15 mouse cellular contexts compared by ENCODE assay signal in genomic region chr6:142616659-142617058, GRCm38 (mm10). TPM values are rescaled to one million over a fixed set of nuclear protein-coding genes. Genes with fewer than 3 reads are reported as not detected.
DNase-seq lines count a peak whose midpoint lies in the region; ATAC-seq lines count a peak whose summit lies in the region.
"Had no signal": no experiment of that assay in that cellular context is flagged by ENCODE, and none has a peak within 500 bp of the region (broad histone marks: within the 10 kb centered on the region; RNA-seq: fewer than 3 reads in every experiment).

No protein-coding gene starts in this region.

- no peaks in the 10 kb centered on the region for H3K27me3 ChIP-seq in heart, embryonic 16.5 days (ENCODE audit: control insufficient read depth, insufficient read depth, low read length)
- H3K27me3 ChIP-seq in liver, embryonic 11.5 days (replicated peaks; ENCODE audit: control insufficient read depth, insufficient read depth, low read length) = no peaks in the 10 kb centered on the region
- H3K27me3 ChIP-seq: liver, embryonic 13.5 days; neural tube, embryonic 12.5 days had no signal

- no peak overlapping the region for H3K4me2 ChIP-seq in heart, embryonic 16.5 days (ENCODE audit: low read depth, low read length)
- H3K4me2 ChIP-seq in liver, embryonic 11.5 days = no peak overlapping the region
- H3K4me2 ChIP-seq: liver, embryonic 13.5 days; neural tube, embryonic 12.5 days had no signal

- 45% methylated on average over 3 of the region's 3 CpGs for WGBS in heart, embryonic 16.5 days
- WGBS in liver, embryonic 11.5 days = 48% methylated on average over 3 of the region's 3 CpGs

- peak overlapping the region; percentile 20; the same call in 1 of the 2 replicates for H3K27ac ChIP-seq in heart, embryonic 16.5 days (ENCODE audit: low read length)
- no peak overlapping the region for H3K27ac ChIP-seq in liver, embryonic 11.5 days (ENCODE audit: low read depth, low read length)
- H3K27ac ChIP-seq: liver, embryonic 13.5 days; midbrain, embryonic 10.5 days; neural tube, embryonic 12.5 days had no signal

- ATAC-seq in heart, embryonic 16.5 days (replicated peaks; ENCODE audit: extremely low read depth, insufficient read depth, low FRiP score) = no peak; the same call in 1 of the 2 replicates
- ATAC-seq in liver, embryonic 11.5 days (replicated peaks; ENCODE audit: low FRiP score) = no peak
- no peak for ATAC-seq in monocyte, adult 5-6 weeks (replicated peaks; ENCODE audit: insufficient number of reproducible peaks, low FRiP score, low TSS enrichment, poor library complexity, severe bottlenecking)
- ATAC-seq: inflammation-experienced regulatory T-cells, adult 6 months had no signal

- H3K36me3 ChIP-seq in heart, embryonic 16.5 days (ENCODE audit: control insufficient read depth, insufficient read depth) = peaks cover 10% of the 10 kb centered on the region
- no peaks in the 10 kb centered on the region for H3K36me3 ChIP-seq in liver, embryonic 11.5 days (ENCODE audit: control insufficient read depth, insufficient read depth, low read length)
- H3K36me3 ChIP-seq: liver, embryonic 13.5 days; midbrain, embryonic 10.5 days; neural tube, embryonic 12.5 days had no signal

- H3K4me1 ChIP-seq in heart, embryonic 16.5 days (ENCODE audit: control insufficient read depth, insufficient read depth, low read length) = no peaks in the 10 kb centered on the region
- H3K4me1 ChIP-seq in liver, embryonic 11.5 days (replicated peaks; ENCODE audit: control insufficient read depth, insufficient read depth, low read length) = no peaks in the 10 kb centered on the region
- H3K4me1 ChIP-seq: liver, embryonic 13.5 days; midbrain, embryonic 10.5 days; neural tube, embryonic 12.5 days had no signal

- peak; percentile 17 for DNase-seq in gastrocnemius, postnatal 14 days
- no peak for DNase-seq in gastrocnemius, adult 8-10 months (ENCODE audit: low spot score in 2 of 2)
- peak; percentile 28 for DNase-seq in adipocyte (ENCODE audit: low spot score)
- DNase-seq in lung, postnatal 14 days = peak; percentile 48
- no peak for DNase-seq in cerebellum, postnatal 25 days
- no peak for DNase-seq in liver, embryonic 11.5 days (ENCODE audit: low spot score)
- DNase-seq: adrenal gland, postnatal 36 days; cerebellum, adult 18-20 months; liver, embryonic 13.5 days had no signal

- H3K9ac ChIP-seq in heart, embryonic 16.5 days (ENCODE audit: low read length) = no peak overlapping the region
- no peak overlapping the region for H3K9ac ChIP-seq in liver, embryonic 11.5 days (ENCODE audit: low read depth, low read length)
- H3K9ac ChIP-seq: liver, embryonic 13.5 days; neural tube, embryonic 12.5 days had no signal

- no peak overlapping the region for H3K4me3 ChIP-seq in heart, embryonic 16.5 days (ENCODE audit: low read length)
- H3K4me3 ChIP-seq in liver, embryonic 11.5 days (ENCODE audit: low read depth, low read length) = no peak overlapping the region
- H3K4me3 ChIP-seq: erythroblast, embryonic 14.5 days; liver, embryonic 13.5 days; midbrain, embryonic 10.5 days; neural tube, embryonic 12.5 days had no signal

- H3K9me3 ChIP-seq in heart, embryonic 16.5 days (replicated peaks; ENCODE audit: control insufficient read depth, low read length) = no peaks in the 10 kb centered on the region
- no peaks in the 10 kb centered on the region for H3K9me3 ChIP-seq in liver, embryonic 11.5 days (ENCODE audit: control insufficient read depth, low read length)
- H3K9me3 ChIP-seq: liver, embryonic 13.5 days; midbrain, embryonic 10.5 days; neural tube, embryonic 12.5 days had no signal

- intact Hi-C loops in gastrocnemius, postnatal 14 days (cut with DNase I; ENCODE audit: low total_unique reads) = no loop called here

RNA-seq across cellular contexts. Expression of gene Kcnj8, which starts 45.2 kb away (rescaled TPM):
- total RNA-seq in gastrocnemius, postnatal 14 days (2021) = 10 to 100 TPM; 20.7 to 21.4 TPM
- 1 to 10 TPM; 2.9 to 9.0 (median 6.3) TPM for total RNA-seq in gastrocnemius, adult 8-10 months (2022)
- 18.7 and 20.9 TPM in 2 replicates for polyA plus RNA-seq in heart, embryonic 16.5 days (2015; fragmentation: Nextera tagmentation; extraction: Ambion mirVana)
- 2.7 and 3.9 TPM in 2 replicates for polyA plus RNA-seq in liver, embryonic 11.5 days (2014; fragmentation: Nextera tagmentation; extraction: Ambion mirVana)
- total RNA-seq in monocyte, adult 5-6 weeks (2017) = 19.0 to 39.8 TPM (median 23.1 TPM) in 3 replicates
- polyA plus RNA-seq: erythroblast, embryonic 14.5 days had no signal

Comparison
In these comparisons a context has a peak if more than half of its experiments do, and no peak if none do; other contexts are left out.
1. DNase-seq: peak in gastrocnemius, postnatal 14 days (single experiment), adipocyte (single experiment) and lung, postnatal 14 days (single experiment); none in gastrocnemius, adult 8-10 months (0 of 2), cerebellum, postnatal 25 days (0 of 2) and liver, embryonic 11.5 days (single experiment).